Mouse (Mus musculus) ES-E14 (cell line): ENCODE measurements around the gene Rpain.

Experiments
- ZC3H11A ChIP-seq: IDR thresholded peaks from 2 replicates; pipeline ENCODE4 v1.6.1; 2012; ENCODE audit warnings: low read depth, mild to moderate bottlenecking, inconsistent platforms, low read length, borderline replicate concordance
- ZNF384 ChIP-seq: IDR thresholded peaks from 2 replicates; pipeline ENCODE4 v1.6.1; 2012; ENCODE audit warnings: low read depth, low read length, inconsistent platforms

DNA sequence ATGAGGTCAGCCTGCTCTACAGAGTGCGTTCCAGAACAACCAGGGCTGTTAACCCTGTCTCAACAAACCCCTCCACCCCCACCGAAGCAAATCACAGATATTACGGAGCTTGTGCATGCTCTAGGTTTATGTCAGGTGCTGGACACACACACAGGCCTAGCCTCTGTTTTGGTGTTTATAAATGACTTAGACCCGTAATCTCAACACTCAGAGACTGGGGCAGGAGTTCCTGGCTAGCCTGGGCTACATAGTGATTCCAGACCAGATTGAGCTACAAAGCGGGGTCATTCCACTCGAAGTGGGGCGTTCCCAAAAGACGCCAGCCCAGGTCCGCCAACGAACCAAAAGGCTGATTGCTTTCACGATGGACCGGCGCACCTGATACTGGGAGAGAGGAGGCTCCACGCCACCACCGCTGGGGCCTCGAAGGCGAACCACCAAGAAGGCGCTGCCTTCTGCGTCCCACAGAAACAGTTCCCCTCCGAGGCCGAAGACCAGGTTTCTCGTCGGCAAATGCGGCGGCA lies 680 bp upstream of the Rpain start:
- no peak for TF ChIP-seq ZNF384
- TF ChIP-seq ZC3H11A = no peak
